Mouse (Mus musculus) frontal cortex, postnatal 14 days (tissue): Measurements from ENCODE around the gene Kcnmb4.

Source experiments
- DNase-seq, 2 experiments: peaks; one replicate each; pipeline ENCODE4 v3.0.0; 2022; ENCODE audit warnings: low spot score in 2 of 2

Kcnmb4 gene

DNA sequence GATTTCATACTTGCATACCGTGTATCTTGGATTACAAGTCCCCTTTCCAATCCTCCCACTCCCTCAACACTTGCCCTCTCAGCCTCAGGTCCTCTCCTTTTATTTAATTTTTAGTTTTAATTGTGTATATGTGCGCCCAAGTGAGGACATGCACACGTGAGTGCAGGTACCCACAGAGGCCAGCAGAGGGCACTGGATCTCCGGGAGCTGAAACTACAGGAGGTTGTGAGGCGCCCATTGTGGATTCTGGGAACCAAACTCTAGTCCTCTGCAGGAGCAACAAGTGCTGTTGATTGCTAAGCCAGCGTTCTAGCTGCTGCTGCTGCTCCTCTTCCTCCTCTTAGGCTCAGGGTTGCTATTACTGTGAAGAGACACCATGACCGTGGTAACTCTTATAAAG, 20.9 kb downstream of the Kcnmb4 start:
- DNase-seq, result no peak

DNA sequence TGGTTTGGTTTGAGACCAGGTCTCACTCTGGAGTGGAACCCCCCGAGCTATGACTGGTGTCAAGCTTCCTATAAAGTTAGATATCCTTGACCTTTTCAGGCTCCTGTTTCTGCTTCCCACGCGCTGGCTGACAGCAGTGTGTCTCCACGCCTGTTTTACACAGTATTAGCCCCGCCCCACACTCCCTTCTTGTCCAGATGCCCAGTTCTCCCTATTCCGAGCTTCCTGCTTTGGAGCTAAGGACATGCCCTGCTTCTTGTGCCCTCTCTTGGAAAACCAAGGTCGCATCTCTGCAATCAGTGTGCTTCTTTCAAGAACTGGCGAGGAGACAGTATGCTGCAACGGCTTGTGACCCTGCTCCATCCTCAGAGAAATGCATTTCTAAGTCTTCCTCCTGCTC, 23.1 kb downstream of the Kcnmb4 start:
- DNase-seq, result no peak

DNA sequence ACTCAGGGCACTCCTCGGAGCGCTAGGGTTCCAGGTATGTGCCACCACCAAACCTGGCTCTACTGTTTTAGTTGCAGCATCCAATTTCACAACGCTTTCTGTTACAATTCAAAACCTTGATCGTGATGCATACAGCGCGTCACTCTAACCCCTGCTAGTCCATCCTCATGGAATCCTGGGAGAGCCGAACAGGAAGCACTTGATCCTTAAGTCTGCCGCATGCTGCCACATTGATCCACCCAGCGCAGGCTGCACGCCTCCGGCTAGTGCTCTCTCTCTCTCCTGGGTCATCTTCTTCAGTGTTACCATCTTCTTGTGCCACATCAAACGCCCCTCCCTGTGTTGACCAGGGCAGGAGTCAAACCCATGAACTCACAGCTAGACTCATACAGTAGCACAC, 25.5 kb downstream of the Kcnmb4 start:
- DNase-seq, result no peak

DNA sequence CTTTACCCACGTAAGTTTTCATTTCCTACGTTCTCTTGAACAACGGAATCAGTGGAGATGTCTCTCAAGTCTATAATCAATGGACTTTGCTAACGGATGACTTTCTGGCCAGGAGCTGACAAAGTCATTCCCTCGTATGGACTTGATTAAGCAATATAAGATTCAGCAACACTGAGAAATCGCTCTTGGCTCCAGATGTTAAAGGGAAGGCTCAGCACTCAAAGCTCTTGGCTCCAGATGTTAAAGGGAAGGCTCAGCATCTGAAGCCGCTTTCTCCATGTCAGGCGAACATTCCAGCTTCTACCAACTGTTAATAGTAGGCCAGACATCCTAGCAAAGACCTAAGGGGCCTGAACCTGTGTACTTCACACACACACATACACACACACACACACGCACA, 26.5 kb downstream of the Kcnmb4 start:
- DNase-seq, result no peak

DNA sequence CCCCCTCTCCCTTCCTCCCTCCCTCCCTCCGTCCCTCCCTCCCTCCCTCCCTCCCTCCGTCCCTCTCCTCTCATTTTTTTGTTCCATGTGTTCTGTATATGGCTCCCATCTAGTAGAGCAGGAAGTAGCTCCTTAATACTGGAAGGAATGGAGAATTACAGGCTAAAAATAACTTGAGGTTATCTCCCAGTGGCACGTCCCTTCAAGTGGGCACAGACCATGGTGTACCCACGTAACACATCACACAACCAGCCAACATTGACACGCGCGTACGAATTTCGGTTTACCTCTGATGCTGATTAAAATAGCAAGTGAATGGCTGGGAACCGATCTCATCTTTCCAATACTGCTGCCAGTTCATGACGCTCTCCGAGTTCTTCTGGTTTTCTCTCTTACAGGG, 27.6 kb downstream of the Kcnmb4 start:
- no peak for DNase-seq

DNA sequence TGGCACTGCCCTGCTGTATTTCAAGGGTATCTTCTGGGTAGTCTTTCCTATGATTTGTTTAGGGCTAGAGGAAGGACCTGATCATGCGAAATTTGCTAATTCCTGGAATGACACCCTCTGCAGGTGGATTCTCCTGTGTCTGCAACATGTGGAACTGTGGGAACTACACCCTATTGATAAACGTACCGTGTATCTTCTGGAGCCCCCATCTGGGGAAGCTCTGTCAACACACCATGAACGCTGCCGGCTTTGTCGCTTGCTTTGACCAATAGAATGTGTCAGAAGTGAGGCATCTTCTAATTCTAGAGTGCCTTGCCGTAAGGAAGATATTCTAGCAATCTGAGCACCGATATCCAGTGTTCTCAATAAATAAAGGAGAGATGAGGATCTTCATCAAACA, 28.9 kb downstream of the Kcnmb4 start:
- DNase-seq, result no peak

DNA sequence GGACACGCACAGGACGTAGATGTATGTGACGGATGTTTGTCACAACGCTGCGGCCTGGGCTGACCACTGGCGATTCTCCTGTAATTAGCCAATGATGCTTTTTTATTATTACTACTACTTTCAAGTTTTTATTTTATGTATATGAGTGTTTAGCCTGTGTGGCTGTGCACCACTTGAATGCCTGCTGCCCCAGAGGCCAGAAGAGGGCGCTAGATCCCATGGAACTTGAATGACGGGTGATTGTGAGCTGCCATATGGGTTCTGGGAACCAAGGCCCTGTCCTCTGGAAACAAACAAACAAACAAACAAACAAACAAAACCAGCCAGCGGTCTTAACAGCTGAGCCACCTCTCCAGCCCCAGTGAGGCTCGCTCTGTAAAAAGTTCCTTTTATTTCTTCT, 29.3 kb downstream of the Kcnmb4 start:
- no peak for DNase-seq

DNA sequence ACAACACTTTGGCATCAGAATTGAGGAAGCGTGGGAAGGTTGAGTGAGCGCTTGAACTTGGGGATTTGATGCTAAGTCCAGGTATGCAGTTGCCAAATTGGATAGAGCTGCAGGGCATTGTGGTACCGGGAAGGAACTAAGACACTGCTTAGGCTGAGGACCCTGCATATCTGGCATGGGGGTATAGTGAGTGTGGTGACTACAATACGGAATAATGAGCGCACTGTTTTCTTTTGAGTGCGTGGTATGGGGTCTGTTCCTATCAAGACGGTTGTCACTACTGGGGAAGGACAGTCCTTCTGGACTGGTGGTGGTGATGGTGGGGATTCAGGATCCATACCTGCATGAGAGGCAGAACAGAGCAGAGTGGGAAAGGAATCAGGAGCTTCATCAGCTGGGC, 32.7 kb downstream of the Kcnmb4 start:
- no peak for DNase-seq

DNA sequence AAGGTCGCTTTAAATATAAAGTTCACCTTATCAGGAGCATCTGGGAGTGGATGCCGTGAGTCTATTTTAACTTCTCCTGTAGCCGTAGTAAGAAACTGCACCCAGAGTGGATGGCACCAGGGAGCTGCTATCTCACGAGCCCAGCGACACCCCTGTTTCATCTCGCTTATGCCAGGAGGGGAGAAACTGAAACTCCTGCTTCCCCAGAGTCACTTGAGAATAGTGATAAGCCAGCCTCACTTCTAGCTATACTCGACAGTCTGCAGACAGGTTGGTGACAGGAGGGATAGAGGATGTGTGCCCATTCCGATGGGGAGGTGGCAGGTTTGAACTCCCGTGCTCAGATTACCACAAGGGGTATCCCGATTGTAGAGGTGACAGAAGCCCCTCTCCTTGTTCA, 33.6 kb downstream of the Kcnmb4 start:
- DNase-seq, result no peak

DNA sequence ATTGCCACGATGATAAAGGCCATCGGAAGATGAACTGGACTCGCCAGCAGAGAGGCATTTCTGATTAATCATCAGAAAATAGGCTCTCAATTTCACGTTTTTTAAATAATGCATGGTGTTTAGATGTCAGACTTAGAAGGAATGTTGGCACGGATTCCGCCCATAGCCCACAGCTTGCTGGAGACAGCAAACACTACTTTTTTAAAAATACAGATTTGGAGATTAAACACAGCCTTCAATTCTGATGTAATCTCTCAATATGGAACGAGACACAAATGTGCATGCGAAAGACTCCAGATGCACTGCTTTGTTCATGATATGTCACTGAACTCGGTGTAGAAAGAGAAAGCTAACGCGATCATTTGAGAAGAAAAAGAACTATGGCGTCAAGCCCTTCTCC, 38.2 kb downstream of the Kcnmb4 start:
- no peak for DNase-seq

DNA sequence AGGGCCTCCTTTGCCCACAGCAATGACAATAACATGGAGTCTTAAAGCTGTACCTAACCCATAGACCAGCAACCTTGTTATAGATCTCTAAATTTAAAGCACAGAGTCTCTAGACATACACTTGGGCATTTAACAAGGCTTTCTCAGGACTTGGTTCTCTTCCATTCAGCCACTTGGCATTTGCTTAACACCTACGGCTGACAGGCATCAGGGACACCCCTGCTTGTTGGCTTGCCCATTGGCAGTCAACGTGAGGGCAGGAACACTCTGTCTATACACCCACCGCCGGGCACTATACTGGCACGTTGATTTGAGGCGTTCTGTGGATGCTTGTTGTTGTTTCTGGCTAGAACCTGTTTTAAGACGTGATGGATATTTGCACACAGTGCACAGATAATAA, 41.3 kb downstream of the Kcnmb4 start:
- no peak for DNase-seq

DNA sequence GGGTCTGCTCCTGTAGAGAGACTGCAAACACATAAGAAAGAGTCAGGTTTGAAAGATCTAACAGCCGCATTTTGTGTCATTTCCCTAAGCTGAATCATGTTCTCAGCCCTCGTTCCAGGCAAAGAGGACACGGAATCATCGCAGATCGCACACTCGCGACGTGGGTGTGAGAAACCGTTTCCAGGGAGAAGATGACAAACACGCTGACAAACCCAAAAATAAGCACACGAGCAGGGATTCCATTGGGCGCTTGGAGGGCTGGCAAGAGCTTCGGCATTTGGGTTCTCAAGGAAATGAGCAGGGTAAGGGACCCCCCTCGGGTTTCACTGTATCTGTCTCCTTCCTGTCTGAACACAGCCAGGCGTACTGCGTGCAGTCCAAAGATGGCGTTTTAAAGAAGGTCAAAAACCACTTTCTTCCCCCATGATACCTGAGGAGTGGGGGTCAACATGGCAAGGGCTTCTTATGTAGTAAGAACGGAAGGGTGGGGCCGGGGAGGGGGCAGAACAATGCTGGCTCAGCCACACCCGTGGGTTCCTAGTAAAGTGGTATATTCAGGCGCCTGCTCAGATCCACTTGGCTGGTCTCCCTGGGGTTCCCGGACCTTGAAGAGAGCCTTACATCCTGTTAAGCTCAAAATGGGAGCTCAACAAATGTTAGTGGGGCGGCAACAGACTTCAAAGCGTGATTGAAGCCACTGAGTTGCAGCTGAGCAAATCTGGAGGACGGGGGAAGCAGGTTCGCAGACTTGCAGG, 45.5 kb downstream of the Kcnmb4 start:
- DNase-seq, result peak; percentile 60 to 76

DNA sequence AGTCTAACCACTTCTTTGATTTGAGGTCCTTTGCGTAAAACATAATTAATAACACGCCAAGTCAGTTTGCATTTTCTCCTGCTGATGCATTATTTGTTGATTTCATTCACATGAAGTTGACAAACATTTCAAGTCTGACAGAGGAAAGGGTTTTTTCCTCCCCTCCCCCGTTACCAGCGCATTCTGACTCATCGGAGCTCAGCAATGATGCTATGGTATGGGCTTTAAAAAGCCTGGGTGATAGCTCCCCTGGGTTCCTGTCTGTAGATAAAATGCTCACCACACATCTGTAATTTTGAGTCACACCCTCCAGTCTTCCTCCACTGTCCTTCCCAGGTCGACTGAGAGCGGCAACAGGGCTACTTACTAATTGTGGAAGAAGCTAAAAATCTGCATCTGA, 47.5 kb downstream of the Kcnmb4 start:
- DNase-seq, result no peak

DNA sequence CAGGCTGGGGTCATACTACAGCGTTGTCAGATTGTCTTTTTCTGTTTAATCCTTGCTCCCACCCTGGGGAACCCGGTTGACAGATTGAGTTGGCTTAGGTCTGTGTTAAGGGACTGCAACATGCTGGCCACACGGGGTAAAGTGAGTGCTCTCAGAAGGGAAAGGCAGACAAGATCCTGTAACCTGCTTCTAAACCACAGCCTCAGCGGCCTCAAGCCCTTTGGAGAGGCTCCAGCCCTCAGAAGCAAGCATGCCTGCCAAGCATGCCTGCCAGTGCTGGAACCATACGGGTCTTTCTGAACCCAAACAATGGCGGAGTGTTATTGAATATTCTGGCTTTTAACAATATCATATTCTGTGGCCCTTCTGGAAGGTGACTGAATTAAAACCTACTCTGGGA, 48.8 kb downstream of the Kcnmb4 start:
- no peak for DNase-seq

DNA sequence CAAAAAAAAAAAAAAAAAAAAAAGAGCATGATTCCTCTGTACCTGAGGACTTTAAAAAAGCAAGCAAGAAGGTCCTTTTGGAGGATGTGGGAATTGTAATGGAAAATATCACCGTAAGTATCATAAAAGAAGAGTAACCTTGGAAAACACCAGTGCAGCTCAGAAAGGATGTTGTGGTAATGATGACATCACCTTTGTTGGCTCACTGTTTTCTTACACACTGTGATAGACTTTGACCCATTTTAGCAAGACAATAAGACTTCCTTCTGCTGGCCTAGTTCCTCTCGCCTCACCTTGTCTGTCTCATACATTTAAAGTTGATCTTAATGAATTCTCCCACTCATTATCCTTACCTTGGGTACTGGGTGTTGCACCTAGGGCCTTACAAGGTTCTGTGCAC, 51.1 kb downstream of the Kcnmb4 start:
- no peak for DNase-seq

DNA sequence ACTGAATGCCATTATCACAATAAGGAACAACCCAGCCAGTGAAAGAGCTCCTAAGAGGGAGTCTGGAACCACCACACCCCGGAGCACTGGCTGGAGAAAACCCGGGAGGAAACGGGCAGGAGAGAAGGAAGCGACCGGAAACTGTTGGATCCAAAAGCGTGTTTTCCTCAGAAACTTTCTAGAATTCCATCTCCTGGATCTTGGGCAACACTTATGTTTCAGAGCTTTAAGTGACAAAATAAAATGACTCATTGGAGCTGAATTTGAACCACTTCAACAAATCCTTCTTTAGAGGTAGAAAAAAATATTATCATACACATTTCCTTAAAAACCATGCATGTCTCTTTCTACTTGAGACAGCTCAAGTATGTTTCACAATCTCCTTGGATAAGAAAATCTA, 52.7 kb downstream of the Kcnmb4 start:
- no peak for DNase-seq

DNA sequence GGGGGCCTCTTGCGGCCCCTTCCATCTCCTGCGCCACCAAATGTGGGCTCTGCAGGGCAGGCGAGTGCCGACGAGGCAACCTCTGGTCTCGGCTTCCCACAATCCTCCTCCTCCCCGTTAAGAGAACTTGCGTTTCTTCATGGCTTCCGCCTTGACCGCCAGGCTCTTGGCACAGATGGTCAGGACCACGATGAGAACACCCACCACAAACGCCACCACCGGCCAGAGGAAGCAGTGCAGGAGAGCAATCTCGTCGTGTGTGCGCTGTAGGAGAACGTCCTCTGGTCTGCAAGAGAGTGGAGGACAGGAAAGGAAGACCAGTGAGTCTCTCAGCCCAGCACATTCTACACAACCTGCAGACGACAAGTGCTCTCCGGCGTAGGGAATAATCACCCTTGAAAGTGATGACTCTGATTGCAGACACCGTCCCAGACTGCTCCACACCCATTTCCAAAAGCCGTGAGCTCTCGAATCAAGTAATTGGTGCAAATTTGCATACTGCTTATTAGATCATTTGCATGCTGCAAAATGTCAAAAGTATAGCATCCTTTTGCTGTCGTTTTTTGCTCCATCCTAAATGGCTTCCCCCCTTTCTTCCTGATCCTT, 55.5 kb downstream of the Kcnmb4 start:
- DNase-seq, result no peak

DNA sequence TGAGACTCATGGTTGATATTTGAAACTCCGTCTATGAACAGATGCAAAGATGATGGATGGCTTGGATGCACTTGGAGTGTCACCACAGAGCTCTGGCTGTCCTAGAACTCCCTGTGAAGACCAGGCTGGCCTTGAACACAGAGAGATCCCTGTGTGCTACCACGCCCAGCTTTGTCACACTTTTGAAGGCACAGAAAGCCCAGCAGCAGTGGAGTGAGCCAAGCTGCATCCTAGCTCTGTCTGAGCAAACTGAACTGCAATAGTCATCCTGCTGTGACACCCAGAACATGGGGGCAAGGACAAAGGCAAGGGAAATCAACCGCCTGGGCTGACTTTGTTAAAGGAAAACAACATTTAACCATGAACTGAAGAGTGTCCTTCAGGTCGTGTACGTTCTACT, 57.0 kb downstream of the Kcnmb4 start:
- DNase-seq, result no peak

DNA sequence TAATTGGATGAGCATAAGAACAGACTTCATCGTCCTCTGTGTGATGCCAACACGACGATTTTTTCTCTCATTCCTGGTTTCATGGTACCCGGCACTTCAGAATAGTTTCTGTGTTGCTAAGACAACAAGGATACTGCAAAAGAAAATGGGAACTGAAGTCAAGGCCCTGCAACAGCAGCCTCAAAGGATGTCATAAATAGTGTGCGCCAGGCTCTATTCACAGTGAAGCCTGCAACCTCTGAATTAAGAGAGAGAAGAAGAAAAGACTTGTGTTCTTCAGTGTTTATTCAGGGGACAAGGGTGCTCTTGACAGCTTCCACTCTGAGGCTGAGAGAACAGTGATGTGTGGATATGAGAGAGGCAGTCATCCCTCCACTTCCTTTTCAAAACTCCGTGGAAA, 57.5 kb downstream of the Kcnmb4 start:
- no peak for DNase-seq

DNA sequence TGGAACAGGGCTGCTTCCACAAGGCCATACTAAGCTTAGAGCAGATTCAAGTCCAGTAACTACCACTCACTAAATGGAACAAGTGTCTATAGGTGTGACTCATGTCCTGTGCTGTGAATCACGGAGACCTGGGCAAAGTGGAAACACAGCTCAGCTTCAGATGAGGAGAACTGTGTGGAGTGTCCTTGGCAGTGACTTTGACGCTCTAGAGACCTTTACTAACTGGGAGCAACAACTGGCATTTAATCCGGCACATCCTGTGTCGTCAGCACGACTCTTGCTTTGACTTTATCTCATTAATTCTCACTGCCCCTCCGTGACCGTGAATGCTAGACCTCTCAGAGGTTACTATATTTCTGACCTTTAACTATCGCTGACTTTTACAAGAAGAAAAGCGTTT, 62.9 kb downstream of the Kcnmb4 start:
- no peak for DNase-seq

DNA sequence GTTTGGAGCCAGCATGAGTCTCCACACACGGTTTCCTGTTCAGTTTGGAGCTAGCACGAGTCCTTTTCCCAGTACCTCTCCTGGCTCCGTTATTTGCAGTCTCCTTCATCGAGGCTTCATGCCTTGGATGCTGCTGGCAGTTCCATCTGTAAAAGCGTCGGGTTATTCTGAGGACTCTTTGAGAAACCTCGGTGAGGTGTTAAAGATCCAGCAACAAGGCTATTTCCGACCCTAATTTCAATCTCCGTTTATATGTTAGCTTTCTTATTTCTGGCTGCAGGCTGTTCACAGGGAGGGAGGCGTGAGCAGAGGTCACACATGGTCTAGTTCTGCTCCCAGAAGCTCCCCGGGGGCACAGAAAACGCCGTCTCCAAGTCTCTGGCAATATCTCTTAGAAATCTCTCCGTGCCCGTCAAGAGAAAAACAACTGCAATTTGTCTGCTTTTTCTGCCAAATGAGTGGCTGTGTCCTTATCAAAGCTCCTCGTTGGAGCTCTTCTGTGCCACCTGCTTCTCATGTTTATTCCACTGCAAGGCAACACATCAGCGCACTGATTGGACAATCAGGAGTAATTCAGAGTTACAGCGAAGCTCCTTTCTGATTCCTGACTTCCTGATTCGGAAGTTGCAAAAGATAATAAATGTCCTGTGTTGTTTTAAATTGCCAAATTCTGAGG, 65.9 kb downstream of the Kcnmb4 start:
- no peak for DNase-seq

DNA sequence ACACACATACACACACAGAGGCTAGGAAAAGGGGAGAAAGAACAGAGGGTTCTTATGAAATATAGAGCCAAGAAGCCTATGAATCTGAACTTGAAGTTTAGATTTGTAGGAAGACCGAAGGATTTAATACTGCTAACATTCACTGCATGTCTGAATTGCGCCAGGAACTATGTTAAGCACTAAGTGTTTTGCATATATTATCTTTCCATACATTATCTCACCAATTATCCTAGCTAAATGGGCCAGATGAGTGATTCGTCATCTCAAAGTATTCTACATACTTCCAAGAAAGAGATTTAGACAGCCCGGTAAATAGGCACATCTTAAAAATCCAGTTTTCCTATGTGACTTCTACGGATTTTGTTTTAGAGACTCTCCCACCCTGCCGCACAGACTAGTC, 68.7 kb downstream of the Kcnmb4 start:
- DNase-seq, result no peak

DNA sequence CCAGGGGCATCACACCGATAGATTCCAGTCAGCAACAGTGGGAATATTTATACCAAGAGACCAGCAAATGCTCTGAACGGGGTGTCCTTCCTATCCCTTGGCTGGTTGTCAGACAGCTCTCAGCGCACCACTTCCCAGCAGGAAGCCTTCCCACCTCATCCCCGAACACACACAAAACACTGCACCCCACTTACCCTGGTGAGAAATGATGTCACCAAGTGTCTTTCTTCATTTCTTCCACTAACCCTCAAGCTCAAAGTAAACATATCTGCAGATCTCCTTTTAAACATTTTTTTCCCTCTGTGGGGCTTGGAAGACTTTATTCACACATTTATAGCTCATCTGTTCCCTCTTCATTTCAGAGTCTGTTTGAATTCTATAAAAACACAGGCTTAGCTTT, 70.0 kb downstream of the Kcnmb4 start:
- peak in 1 of 2 experiments; percentile 17 for DNase-seq
